Mouse (Mus musculus) testis, adult 2 months (tissue): ENCODE measurements around the gene Gm20388. TPM values are rescaled to one million over a fixed set of nuclear protein-coding genes. Genes with fewer than 3 reads are reported as not detected.

Source experiments
- H3K27ac ChIP-seq: fragments of 200-500 bp; 2 replicates; pipeline ENCODE4 v1.5.1; 2012; ENCODE audit warnings: low read depth, low read length; ENCODE audit not compliant: control insufficient read depth, insufficient read depth
- H3K27me3 ChIP-seq: fragments of 200-500 bp; 2 replicates; pipeline ENCODE4 v1.6.1; 2012; ENCODE audit warnings: mild to moderate bottlenecking, low read length, moderate library complexity; ENCODE audit not compliant: control insufficient read depth, insufficient read depth
- H3K36me3 ChIP-seq: fragments of 200-500 bp; 2 replicates; pipeline ENCODE4 v1.6.1; 2012; ENCODE audit warnings: mild to moderate bottlenecking, low read length; ENCODE audit not compliant: control insufficient read depth, insufficient read depth
- H3K4me1 ChIP-seq: fragments of 200-500 bp; 2 replicates; pipeline ENCODE4 v1.6.1; 2012; ENCODE audit warnings: low read length; ENCODE audit not compliant: control insufficient read depth, insufficient read depth
- H3K4me3 ChIP-seq: fragments of 200-500 bp; 2 replicates; pipeline ENCODE4 v1.5.1; 2012; ENCODE audit warnings: low read depth, mild to moderate bottlenecking, low read length, moderate library complexity, mixed read lengths; ENCODE audit not compliant: control insufficient read depth
- CTCF ChIP-seq: fragments of 200-500 bp; IDR thresholded peaks from 2 replicates; pipeline ENCODE4 v1.5.1; 2012; ENCODE audit warnings: low read depth, mild to moderate bottlenecking, inconsistent platforms, low read length, moderate library complexity; ENCODE audit not compliant: control insufficient read depth, insufficient read depth, insufficient replicate concordance
- POLR2A ChIP-seq: fragments of 200-500 bp; IDR thresholded peaks from 2 replicates; pipeline ENCODE4 v1.6.1; 2012; ENCODE audit warnings: low read depth, mild to moderate bottlenecking, inconsistent platforms, low read length, moderate library complexity; ENCODE audit not compliant: control insufficient read depth
- polyA plus RNA-seq: library from polyadenylated mRNA; depleted of rRNA; stranded (reverse); fragments of >200 nt; gene quantifications from 2 replicates; pipeline ENCODE4 v1.2.3, GENCODE M21; 2012

The Gm20388 gene
- polyA plus RNA-seq, 1 experiment: 5.6 TPM

GRCm38 (mm10) chr8:123104046-123104767 is 3193.6 kb downstream of the Gm20388 start:
- no peak overlapping the region for H3K4me3 ChIP-seq
- peaks cover 5% of the 10 kb centered on the region; the same call in 1 of the 2 replicates for H3K4me1 ChIP-seq
- TF ChIP-seq POLR2A (no peak), CTCF (no peak)
- no peak overlapping the region for H3K27ac ChIP-seq
- peaks cover 2% of the 10 kb centered on the region; the same call in 1 of the 2 replicates for H3K36me3 ChIP-seq
- H3K27me3 ChIP-seq: no peaks in the 10 kb centered on the region

- Histone ChIP-seq H3K27me3 (no peaks in the 10 kb centered on the region), H3K36me3 (peaks cover 2% of the 10 kb centered on the region; the same call in 1 of the 2 replicates), H3K4me1 (peaks cover 5% of the 10 kb centered on the region; the same call in 1 of the 2 replicates), H3K4me3 (no peak overlapping the region), H3K27ac (no peak overlapping the region)
- TF ChIP-seq POLR2A: no peak
- TF ChIP-seq CTCF: no peak
Observed at GRCm38 (mm10) chr8:123105553-123106326, 3195.1 kb downstream of the Gm20388 start.

GRCm38 (mm10) chr8:123106531-123106930 is 3195.9 kb downstream of the Gm20388 start:
- Histone ChIP-seq H3K4me3 (no peak overlapping the region), H3K27me3 (no peaks in the 10 kb centered on the region), H3K36me3 (peaks cover 2% of the 10 kb centered on the region; the same call in 1 of the 2 replicates), H3K4me1 (peaks cover 5% of the 10 kb centered on the region; the same call in 1 of the 2 replicates), H3K27ac (no peak overlapping the region)
- TF ChIP-seq CTCF (no peak), POLR2A (no peak)

GRCm38 (mm10) chr8:123108010-123108409 is 3197.4 kb downstream of the Gm20388 start:
- Histone ChIP-seq H3K27ac (no peak overlapping the region), H3K4me3 (no peak overlapping the region), H3K36me3 (peaks cover 2% of the 10 kb centered on the region; the same call in 1 of the 2 replicates), H3K4me1 (peaks cover 3% of the 10 kb centered on the region; the same call in 1 of the 2 replicates), H3K27me3 (no peaks in the 10 kb centered on the region)
- no peak for TF ChIP-seq CTCF
- no peak for TF ChIP-seq POLR2A

- no peaks in the 10 kb centered on the region for H3K4me1 ChIP-seq
- H3K27ac ChIP-seq: no peak overlapping the region
- 0 out of 2 replicates have a peak, but pooled peaks cover 2% of the 10 kb centered on the region for H3K36me3 ChIP-seq
- H3K27me3 ChIP-seq: no peaks in the 10 kb centered on the region
- no peak for TF ChIP-seq CTCF
- TF ChIP-seq POLR2A: no peak
- H3K4me3 ChIP-seq: no peak overlapping the region
Observed at GRCm38 (mm10) chr8:123108953-123109352, 3198.3 kb downstream of the Gm20388 start.

GRCm38 (mm10) chr8:123110649-123111048 is 3200.0 kb downstream of the Gm20388 start:
- Histone ChIP-seq H3K27me3 (no peaks in the 10 kb centered on the region), H3K4me1 (no peaks in the 10 kb centered on the region), H3K36me3 (no peaks in the 10 kb centered on the region), H3K27ac (no peak overlapping the region), H3K4me3 (no peak overlapping the region)
- TF ChIP-seq CTCF (peak; percentile 47; the same call in 1 of the 2 replicates), POLR2A (no peak)

GRCm38 (mm10) chr8:123112892-123113291 is 3202.3 kb downstream of the Gm20388 start:
- Histone ChIP-seq H3K4me1 (peaks cover 8% of the 10 kb centered on the region), H3K27ac (no peak overlapping the region), H3K4me3 (no peak overlapping the region), H3K27me3 (no peaks in the 10 kb centered on the region), H3K36me3 (no peaks in the 10 kb centered on the region)
- TF ChIP-seq CTCF (no peak), POLR2A (no peak)
